Mouse (Mus musculus) c-Kit-positive CD71-positive TER-119-positive erythroid progenitor cells, embryonic 14.5 days (primary cell): ENCODE measurements around the gene Rel.

ENCODE experiments used
- DNase-seq: peaks from one replicate; pipeline ENCODE4 v3.0.0-alpha.2; 2013; ENCODE audit warnings: low spot score

Rel gene

DNA sequence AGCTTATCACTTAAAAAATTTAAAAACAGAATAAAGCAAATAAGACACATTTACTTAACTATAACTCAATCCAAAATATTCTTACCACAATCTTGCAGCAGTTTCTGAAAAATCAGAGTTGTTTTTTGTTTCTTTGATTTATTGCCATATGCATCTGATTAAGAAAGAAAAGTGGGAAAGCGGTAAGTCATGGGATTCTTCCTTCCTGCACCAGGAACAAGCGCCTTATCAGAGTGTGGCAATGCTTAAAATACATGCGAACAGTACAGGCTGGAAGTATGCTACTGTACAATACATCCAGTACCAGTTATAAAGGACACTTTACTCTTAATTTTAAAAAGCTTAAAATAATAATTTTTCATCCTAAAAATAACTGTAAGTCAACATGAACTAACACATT lies 26.4 kb downstream of the Rel start:
- DNase-seq: no peak

GRCm38 (mm10) chr11:23741386-23741785 lies 29.4 kb downstream of the Rel start:
- no peak for DNase-seq

DNA sequence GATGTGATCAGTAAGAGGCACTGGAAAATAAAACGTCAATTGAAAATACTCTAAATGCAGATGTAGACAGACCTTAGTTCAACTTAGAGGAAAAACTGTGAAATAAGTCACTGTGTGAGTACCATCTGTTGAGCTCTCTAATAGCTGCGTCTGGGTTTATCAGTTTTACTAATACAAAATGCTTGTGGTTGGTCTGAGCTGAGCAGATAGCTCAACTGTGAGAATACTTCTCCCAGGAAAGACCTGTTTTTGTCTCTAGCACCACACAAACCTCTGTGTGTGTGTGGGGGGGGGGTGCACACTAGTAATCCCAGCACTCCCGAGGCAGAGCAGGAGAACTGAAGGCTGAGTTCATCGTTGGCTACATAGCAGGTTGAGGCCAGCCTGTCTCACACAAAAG lies 29.9 kb downstream of the Rel start:
- no peak for DNase-seq

GRCm38 (mm10) chr11:23735820-23736470 lies 34.8 kb downstream of the Rel start:
- no peak for DNase-seq

DNA sequence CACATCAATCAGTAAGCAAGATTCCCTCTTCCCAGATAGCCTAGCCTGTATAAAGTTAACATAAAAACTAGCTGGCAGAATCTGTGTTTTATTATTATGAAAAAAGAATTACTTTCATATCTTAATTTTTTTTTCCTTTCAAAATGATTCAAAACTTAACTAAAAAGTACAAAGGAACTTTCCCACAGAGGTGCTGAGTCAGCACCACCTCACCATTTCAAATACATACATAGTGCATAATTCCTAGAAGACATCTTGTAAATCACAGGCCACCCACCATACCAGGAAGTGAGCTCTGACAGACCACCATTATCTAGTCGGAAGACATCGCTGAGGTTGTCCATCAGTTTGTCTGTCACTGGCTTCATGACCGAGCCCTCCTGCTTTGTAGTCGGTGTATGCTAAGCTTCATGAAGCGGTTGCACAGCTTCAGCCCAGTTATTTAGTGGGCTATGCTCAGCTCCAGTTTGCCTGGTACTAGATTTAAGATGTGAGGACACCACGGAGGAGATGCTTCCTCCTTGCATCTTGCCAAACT lies 36.0 kb downstream of the Rel start:
- DNase-seq: no peak

GRCm38 (mm10) chr11:23732840-23733239 lies 37.9 kb downstream of the Rel start:
- DNase-seq: no peak

- DNase-seq: no peak
Measured at GRCm38 (mm10) chr11:23730120-23730519, 40.6 kb downstream of the Rel start.

DNA sequence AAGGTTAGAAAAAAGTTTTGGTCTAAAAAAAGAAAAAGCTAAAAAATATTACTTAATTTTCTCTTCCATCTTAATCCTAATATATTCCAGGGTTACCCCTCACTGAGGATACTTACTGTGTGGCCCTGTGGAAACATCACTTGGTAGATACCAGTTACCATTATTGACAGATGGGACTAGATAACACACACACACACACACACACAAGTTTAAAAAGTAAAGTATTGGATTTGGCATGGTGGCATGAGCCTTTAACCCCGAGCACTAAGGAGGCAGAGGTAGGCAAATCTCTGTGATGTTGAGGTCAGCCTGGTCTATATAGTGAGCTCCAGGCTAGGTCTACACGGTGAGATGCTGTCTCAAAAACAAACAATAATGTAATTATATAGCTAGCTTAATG lies 42.6 kb downstream of the Rel start:
- DNase-seq: no peak

GRCm38 (mm10) chr11:23726441-23726840 lies 44.3 kb downstream of the Rel start:
- no peak for DNase-seq

DNA sequence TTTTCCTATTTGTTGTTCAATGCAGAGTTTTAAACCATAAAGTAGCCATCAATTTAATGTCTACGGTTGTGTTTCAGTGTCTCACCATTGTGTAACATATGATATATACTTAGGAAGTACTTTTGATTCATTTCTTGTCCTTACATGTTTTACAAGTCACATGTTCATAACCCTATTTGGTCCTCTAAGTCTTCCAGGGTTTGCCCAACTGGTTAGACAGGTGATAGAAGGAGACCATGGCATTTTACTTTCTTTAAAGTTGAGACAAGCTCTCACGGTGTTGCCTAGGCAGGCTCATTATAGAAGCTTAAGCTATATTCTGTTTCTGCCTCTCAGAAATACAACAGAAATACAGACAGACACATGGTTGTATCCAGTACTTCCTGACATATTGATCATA lies 44.9 kb downstream of the Rel start:
- DNase-seq: no peak

- DNase-seq: no peak
Measured at GRCm38 (mm10) chr11:23722326-23722725, 48.4 kb downstream of the Rel start.

- DNase-seq: peak; percentile 12
Measured at GRCm38 (mm10) chr11:23719825-23720224, 50.9 kb downstream of the Rel start.

DNA sequence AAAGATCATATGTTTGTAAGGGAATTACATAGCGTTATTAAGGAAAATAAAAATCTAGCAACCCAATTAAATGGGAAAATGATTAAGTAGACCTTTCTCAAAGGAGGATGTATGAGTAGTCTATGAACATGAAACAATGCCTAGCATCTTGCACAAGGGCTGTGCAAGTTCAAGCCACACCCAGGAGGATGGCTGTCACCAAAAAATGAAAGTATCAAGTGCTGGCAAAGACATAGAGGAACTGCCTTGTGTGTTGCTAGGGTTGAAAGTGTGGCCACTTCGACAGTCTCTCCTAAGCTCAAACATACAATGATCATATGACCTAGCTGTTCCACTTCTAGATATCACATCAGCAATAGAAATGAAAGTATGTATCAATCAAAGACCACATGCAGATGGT lies 51.9 kb downstream of the Rel start:
- no peak for DNase-seq

DNA sequence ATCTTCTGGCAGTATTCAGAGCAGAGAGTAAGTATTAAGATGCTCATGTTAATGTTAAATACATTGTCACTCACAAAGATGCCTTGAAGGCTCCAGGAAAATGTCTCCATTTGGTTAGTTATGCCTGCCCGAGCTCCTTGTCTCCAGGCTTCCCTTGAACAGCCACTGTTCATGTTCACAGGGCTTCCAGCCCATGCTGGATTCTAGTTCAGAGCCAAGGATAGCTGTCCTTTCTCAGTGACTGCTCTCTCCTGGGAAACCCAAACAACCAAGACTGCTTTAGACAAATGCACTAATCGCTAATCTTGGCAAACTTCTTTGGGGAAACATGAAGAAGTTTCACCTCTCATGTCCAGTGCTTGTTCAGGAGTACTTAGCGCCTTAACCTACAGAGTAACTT lies 58.5 kb downstream of the Rel start:
- DNase-seq: no peak

- DNase-seq: no peak
Measured at GRCm38 (mm10) chr11:23704604-23705294, 66.0 kb downstream of the Rel start.

- DNase-seq: no peak
Measured at GRCm38 (mm10) chr11:23701831-23702230, 68.9 kb downstream of the Rel start.

DNA sequence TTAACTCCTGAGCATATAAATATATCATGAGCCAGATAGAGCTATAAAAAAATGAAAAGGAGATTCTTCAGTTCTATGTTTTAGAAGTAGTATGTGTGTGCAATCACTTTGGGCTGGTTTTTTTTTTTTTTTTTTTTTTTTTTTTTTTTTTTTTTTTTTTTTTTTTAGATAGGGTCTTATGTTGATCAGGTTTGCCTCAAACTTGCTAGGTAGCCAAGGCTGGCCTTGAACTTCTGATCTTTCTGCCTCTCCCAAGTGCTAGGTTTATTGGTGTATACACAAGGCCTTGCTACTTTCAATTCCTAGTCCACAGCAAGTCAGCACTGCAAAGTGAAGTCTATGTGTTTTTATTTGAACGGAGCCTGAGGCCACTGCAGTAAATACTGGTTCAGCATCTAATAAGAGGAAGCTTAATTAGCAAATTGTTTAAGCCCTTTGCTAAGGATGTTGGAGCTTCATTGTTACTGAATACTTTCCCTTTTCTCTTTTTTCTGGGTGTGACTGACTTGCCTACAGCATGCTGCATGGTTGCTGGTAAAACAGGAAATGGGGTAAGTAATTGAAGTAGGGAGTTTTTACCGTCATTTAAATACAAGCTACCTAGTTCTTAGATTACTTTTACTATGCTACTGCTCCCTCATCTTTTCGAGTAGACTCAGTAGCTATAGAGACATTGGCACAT lies 71.2 kb downstream of the Rel start:
- no peak for DNase-seq

DNA sequence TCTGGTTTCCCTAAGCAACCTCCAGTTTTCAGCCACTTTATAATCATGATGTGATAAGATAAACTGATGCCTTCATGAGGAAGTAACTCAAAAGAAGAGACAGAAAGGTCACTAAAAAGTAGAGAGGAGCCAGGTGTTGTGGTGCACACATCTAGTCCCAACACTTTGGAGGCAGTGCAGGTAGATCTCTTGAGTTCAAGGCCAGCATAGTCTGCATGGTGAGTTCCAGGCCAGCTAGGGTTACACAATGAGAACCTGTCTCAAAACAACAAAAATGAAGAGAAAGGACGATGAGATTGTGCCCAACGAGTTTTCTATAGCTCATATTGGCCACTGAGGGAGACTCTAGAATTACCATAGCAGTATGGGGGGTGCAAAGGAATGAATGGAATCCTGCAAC lies 72.2 kb downstream of the Rel start:
- DNase-seq: no peak

DNA sequence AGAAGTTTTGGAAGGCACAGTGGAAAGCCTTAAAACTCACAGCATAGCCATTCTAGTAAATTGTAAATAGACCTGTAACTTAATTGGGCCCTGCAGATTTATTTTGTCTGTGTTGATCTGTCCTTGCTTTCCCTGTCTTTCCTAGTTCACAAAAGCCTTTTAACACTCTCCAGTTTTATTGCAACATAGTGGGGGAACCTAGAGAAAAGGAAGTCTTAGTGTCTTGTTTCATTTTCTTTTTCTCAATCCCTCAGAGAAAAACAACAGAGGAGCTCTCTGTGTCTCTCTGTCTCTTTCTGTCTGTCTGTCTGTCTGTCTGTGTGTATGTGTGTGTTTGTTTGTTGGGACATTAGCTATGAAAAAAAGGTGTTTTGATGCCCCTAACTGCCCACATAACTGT lies 74.9 kb downstream of the Rel start:
- DNase-seq: no peak

GRCm38 (mm10) chr11:23693286-23693685 lies 77.5 kb downstream of the Rel start:
- DNase-seq: no peak

DNA sequence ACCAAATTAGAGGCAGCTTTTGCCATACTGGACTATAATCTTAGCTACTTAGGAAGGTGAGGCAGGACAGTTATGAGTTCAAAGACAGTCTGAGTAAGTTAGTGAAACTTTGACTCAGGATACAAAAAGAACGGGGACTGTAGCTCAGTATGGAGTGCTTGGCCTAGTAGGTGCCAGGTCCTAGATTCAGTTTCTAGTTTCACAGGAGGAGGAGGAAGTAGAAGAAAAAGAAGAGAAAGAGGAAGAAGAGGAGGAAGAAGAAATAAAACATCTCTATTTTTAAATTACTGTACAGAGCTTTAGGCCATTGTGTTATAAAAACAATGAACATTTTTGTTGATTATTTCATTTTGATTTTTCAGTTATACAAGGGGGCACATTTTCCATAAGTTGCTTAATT lies 82.7 kb downstream of the Rel start:
- no peak for DNase-seq
